Mouse (Mus musculus) testis, adult 2 months (tissue): ENCODE data around the gene Rhbdd2. TPM values are rescaled to one million over a fixed set of nuclear protein-coding genes. Genes with fewer than 3 reads are reported as not detected.

Experiments
- H3K27ac ChIP-seq: fragments of 200-500 bp; 2 replicates; pipeline ENCODE4 v1.5.1; 2012; ENCODE audit warnings: low read depth, low read length; ENCODE audit not compliant: control insufficient read depth, insufficient read depth
- H3K27me3 ChIP-seq: fragments of 200-500 bp; 2 replicates; pipeline ENCODE4 v1.6.1; 2012; ENCODE audit warnings: mild to moderate bottlenecking, low read length, moderate library complexity; ENCODE audit not compliant: control insufficient read depth, insufficient read depth
- H3K36me3 ChIP-seq: fragments of 200-500 bp; 2 replicates; pipeline ENCODE4 v1.6.1; 2012; ENCODE audit warnings: mild to moderate bottlenecking, low read length; ENCODE audit not compliant: control insufficient read depth, insufficient read depth
- H3K4me1 ChIP-seq: fragments of 200-500 bp; 2 replicates; pipeline ENCODE4 v1.6.1; 2012; ENCODE audit warnings: low read length; ENCODE audit not compliant: control insufficient read depth, insufficient read depth
- H3K4me3 ChIP-seq: fragments of 200-500 bp; 2 replicates; pipeline ENCODE4 v1.5.1; 2012; ENCODE audit warnings: low read depth, mild to moderate bottlenecking, low read length, moderate library complexity, mixed read lengths; ENCODE audit not compliant: control insufficient read depth
- CTCF ChIP-seq: fragments of 200-500 bp; IDR thresholded peaks from 2 replicates; pipeline ENCODE4 v1.5.1; 2012; ENCODE audit warnings: low read depth, mild to moderate bottlenecking, inconsistent platforms, low read length, moderate library complexity; ENCODE audit not compliant: control insufficient read depth, insufficient read depth, insufficient replicate concordance
- POLR2A ChIP-seq: fragments of 200-500 bp; IDR thresholded peaks from 2 replicates; pipeline ENCODE4 v1.6.1; 2012; ENCODE audit warnings: low read depth, mild to moderate bottlenecking, inconsistent platforms, low read length, moderate library complexity; ENCODE audit not compliant: control insufficient read depth
- polyA plus RNA-seq: library from polyadenylated mRNA; depleted of rRNA; stranded (reverse); fragments of >200 nt; gene quantifications from 2 replicates; pipeline ENCODE4 v1.2.3, GENCODE M21; 2012

Rhbdd2 gene
- polyA plus RNA-seq, 1 experiment: 64.0 TPM

DNA sequence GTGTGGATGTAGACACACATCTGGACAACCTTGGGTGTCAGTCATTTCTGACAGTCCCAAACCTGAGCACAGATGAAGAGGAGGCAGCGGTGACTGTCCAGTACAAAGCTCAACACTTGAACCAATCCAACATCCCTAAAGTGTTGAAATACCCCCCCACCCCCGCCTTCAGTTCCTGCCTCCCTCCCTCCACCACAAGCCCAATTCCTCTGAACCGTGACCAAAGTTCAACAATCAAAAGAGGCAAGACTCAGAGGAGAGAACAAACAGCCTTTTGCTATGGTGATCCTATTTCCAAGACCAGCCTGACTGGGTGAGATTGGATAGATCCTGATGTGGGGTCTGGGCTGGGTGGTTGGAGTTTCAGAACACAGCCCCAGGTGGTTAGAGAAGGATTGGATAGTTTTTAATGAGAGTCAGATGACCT is 41.9 kb downstream of the Rhbdd2 start:
- no peaks in the 10 kb centered on the region for H3K27me3 ChIP-seq
- H3K4me3 ChIP-seq: no peak overlapping the region
- no peaks in the 10 kb centered on the region for H3K36me3 ChIP-seq
- no peak overlapping the region for H3K27ac ChIP-seq
- TF ChIP-seq CTCF (no peak), POLR2A (no peak)
- peaks cover 12% of the 10 kb centered on the region for H3K4me1 ChIP-seq

DNA sequence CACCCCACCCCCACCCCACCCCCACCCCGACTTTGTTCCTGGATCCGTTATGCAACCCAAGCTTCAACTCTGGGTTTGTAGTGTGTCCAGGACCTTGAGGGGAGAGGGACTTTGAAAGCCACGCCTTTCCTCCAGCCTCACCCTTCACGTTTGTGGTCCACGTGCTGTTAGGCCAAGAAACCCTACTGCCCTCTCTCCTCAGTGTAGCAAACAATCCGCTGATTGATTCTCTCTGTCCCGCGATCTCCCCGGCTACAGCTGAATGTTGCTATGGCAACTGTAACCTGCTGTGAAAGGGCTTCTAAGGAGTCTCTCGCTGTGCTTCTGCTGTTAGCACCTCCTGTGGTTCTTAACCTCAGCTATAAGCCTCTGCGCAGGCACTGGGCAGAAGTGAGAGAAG is 42.4 kb downstream of the Rhbdd2 start:
- Histone ChIP-seq H3K27me3 (no peaks in the 10 kb centered on the region), H3K27ac (no peak overlapping the region), H3K36me3 (no peaks in the 10 kb centered on the region), H3K4me1 (peaks cover 12% of the 10 kb centered on the region), H3K4me3 (peak overlapping the region; percentile 57)
- no peak for TF ChIP-seq POLR2A
- no peak for TF ChIP-seq CTCF

DNA sequence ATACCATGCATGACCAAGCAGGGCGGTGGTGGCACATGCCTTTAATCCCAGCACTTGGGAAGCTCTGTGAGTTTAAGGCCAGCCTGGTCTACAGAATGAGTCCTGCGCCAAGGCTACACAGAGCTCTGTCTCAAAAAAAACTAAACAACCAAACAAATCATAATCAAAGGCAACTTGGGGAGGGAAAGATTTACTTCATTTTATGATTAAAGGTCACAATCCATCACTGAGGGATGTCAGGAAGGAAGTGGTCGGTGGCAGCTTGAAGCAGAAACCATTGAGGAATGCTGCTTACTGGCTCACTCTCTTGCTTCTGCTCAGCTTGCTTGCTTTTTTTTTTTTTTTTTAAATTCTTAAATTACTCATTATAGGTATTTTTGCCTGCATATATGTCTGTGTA is 44.3 kb downstream of the Rhbdd2 start:
- no peaks in the 10 kb centered on the region for H3K27me3 ChIP-seq
- peaks cover 12% of the 10 kb centered on the region for H3K4me1 ChIP-seq
- H3K27ac ChIP-seq: no peak overlapping the region
- H3K36me3 ChIP-seq: no peaks in the 10 kb centered on the region
- no peak overlapping the region for H3K4me3 ChIP-seq
- TF ChIP-seq CTCF (no peak), POLR2A (no peak)

DNA sequence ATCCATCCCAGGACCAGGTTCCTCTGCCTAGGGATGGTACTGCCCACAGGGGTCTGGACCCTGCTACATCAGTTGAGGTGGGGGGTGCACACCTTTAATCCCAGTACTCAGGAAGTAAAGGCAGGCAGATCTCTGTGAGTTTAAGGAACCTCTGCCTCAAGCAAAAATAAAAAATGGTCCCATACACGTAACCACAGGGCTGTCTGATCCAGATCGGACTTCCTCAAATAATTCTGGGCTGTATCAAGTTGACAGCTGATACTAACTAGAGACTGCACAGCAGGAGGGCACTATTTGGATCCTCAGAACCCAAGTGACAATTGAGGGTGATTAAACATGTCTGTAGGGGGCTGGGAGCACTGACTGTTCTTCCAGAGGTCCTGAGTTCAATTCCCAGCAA is 44.8 kb downstream of the Rhbdd2 start:
- TF ChIP-seq POLR2A (no peak), CTCF (no peak)
- H3K27me3 ChIP-seq: no peaks in the 10 kb centered on the region
- no peak overlapping the region for H3K27ac ChIP-seq
- no peaks in the 10 kb centered on the region for H3K36me3 ChIP-seq
- H3K4me1 ChIP-seq: peaks cover 10% of the 10 kb centered on the region
- H3K4me3 ChIP-seq: no peak overlapping the region

DNA sequence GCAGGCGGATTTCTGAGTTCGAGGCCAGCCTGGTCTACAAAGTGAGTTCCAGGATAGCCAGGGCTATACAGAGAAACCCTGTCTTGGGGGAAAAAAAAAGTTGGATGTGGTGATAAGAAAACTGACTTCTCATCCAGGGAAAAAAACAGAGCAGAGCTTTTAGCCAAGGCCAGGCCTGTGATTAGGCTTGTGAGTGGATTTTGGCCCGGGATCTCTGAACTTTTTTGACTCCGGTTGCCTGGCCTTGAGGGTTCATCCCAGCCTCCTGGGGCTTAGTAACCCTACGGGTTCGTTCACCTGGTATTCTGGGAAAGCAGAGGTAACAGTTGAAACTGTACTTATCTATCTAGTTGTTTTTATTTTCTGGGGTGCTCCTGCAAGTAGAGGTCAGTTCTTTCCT is 46.1 kb downstream of the Rhbdd2 start:
- no peak for TF ChIP-seq POLR2A
- TF ChIP-seq CTCF: no peak
- Histone ChIP-seq H3K27me3 (no peaks in the 10 kb centered on the region), H3K36me3 (no peaks in the 10 kb centered on the region), H3K27ac (no peak overlapping the region), H3K4me3 (no peak overlapping the region), H3K4me1 (peaks cover 10% of the 10 kb centered on the region)

DNA sequence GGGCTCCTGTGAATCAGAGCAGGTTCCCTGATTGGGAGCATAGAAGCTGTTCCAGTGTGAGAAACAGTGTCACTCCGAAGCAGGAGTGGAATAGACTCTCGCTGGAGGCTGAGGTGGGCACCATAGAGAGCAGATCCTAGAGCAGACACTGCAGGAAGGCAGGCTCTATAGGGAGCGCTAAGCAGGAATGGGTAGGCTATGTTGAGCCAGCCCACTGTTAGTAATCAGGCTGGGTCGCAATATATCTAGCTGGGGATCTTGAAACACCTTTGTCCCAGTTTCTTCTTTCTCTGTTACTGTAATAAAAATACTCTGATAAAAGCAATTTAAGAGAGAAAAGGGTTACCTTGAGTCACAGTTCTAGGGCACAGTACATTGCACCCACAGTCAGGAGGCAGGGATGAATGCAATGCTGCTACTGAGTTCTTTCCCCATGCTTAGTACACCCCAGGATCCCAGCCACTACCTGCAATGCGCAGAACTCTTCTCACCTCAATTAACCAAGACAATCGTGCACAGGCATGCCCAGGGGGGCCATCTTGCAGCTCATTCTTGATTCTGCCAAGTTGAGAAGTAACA is 48.6 kb downstream of the Rhbdd2 start:
- H3K4me1 ChIP-seq: no peaks in the 10 kb centered on the region; the same call in 1 of the 2 replicates
- no peak for TF ChIP-seq POLR2A
- TF ChIP-seq CTCF: no peak

DNA sequence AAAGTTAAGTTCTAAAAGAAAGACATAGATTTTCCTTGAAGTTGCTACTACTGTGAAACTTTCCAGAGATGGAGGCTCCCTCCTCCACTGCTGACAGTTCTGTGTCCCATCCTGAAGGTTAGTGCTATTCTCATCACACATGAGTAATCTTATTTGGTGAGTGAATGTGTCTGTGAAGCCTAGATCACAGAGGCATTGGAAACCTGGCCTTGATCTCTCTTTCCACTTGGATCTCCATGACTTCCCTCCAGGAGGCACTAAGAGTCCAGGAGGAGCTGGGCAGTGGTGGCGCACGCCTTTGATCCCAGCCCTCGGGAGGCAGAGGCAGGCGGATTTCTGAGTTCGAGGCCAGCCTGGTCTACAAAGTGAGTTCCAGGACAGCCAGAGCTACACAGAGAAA is 49.6 kb downstream of the Rhbdd2 start:
- TF ChIP-seq POLR2A (no peak), CTCF (no peak)
- H3K27me3 ChIP-seq: no peaks in the 10 kb centered on the region
- H3K4me3 ChIP-seq: no peak overlapping the region
- no peaks in the 10 kb centered on the region; the same call in 1 of the 2 replicates for H3K4me1 ChIP-seq
- H3K27ac ChIP-seq: no peak overlapping the region
- H3K36me3 ChIP-seq: no peaks in the 10 kb centered on the region

More for the DNA sequence above, 48.6 kb downstream of the Rhbdd2 start:
- Histone ChIP-seq H3K36me3 (no peaks in the 10 kb centered on the region), H3K27ac (no peak overlapping the region), H3K4me3 (no peak overlapping the region), H3K27me3 (no peaks in the 10 kb centered on the region)

DNA sequence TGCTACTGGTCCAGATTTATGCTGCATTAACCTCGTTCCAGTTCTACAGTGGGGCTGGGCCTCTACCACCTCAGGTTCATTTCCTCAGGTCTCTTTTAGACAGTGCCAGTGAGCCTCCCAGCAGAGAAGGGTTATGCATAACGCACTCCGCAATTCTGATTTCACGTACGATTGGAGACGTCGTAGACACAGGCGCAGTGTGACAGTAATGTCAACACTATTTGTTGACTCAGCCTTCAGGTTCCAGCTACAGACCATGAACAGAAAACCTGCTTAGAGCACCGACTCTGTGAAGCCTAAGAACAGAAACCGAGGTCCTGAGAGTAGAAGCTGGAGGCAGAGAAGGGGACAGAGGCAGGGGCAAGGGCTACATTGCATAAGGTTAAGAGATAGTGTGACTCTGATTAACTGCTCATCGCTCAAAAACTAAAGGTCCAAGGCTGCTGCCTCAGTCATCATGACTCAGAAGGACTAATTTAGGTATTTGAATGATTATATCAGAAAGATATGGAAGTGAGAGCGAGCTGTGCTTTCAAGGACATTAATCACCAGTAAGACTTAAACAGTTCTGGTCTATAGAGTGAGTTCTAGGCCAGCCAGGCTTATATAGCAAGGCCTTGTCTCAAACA is 50.6 kb downstream of the Rhbdd2 start:
- Histone ChIP-seq H3K27me3 (no peaks in the 10 kb centered on the region), H3K27ac (no peak overlapping the region), H3K4me1 (peaks cover 2% of the 10 kb centered on the region; the same call in 1 of the 2 replicates), H3K36me3 (no peaks in the 10 kb centered on the region), H3K4me3 (no peak overlapping the region)
- TF ChIP-seq POLR2A (no peak), CTCF (no peak)
